Mouse (Mus musculus): ENCODE data around the gene Gm37240.

GRCm38 (mm10) chr3:85928140-85928611 is 40.9 kb upstream of the Gm37240 start:
- TF ChIP-seq POLR2A (IDR thresholded peaks at IDR 0.05; ENCODE audit: borderline replicate concordance, extremely low read depth, insufficient read depth, insufficient read length, poor library complexity, severe bottlenecking) (no peak), CTCF (IDR thresholded peaks at IDR 0.05; ENCODE audit: borderline replicate concordance, extremely low read depth, insufficient read depth, insufficient read length) (no peak)
